Mouse (Mus musculus): ENCODE measurements around the gene Apopt1.
A peak's percentile ranks its signal among the peaks of the same experiment; 100 is the strongest.

- TF ChIP-seq POLR2AphosphoS2 (IDR thresholded peaks at IDR 0.05; ENCODE audit: insufficient read length, low read depth) (no peak), USF1 (IDR thresholded peaks at IDR 0.05; ENCODE audit: low read depth) (no peak), CEBPB (IDR thresholded peaks at IDR 0.05; ENCODE audit: insufficient read depth, poor library complexity, severe bottlenecking) (no peak), POLR2A (IDR thresholded peaks at IDR 0.05; ENCODE audit: insufficient read length, low read depth) (no peak), MYOD1 (IDR thresholded peaks at IDR 0.05; ENCODE audit: control insufficient read depth in 1 of 3, insufficient read length in 2 of 3, low read depth in 2 of 3) (peak in 2 of 3 experiments; percentile 56 to 75), REST (IDR thresholded peaks at IDR 0.05; ENCODE audit: insufficient read depth, insufficient read length) (no peak), MAX (IDR thresholded peaks at IDR 0.05; ENCODE audit: low read depth) (no peak), TCF3 (IDR thresholded peaks at IDR 0.05; ENCODE audit: insufficient read length, low read depth) (peak; percentile 11), E2F4 (IDR thresholded peaks at IDR 0.05; ENCODE audit: insufficient read depth) (no peak)
Observed at GRCm38 (mm10) chr12:111674850-111675486, 38.1 kb upstream of the Apopt1 start.

All from myocyte (in vitro differentiated cells).